Mouse (Mus musculus): ENCODE results near the gene Ankrd53. TPM values are rescaled to one million over a fixed set of nuclear protein-coding genes. Genes with fewer than 3 reads are reported as not detected.
A peak's percentile ranks its signal among the peaks of the same experiment; 100 is the strongest.

Ankrd53 gene
- polyA plus RNA-seq, 1 experiment, result not detected

- Histone ChIP-seq H3K27ac (ENCODE audit: insufficient read depth, low read length) (no peak overlapping the region), H3K4me3 (ENCODE audit: low read depth, low read length) (no peak overlapping the region), H3K4me1 (ENCODE audit: control insufficient read depth, insufficient read depth, low read length) (no peaks in the 10 kb centered on the region), H3K9ac (ENCODE audit: low read depth, poor library complexity, severe bottlenecking) (no peak overlapping the region), H3K27me3 (ENCODE audit: control insufficient read depth, insufficient read depth, low read length, poor library complexity, severe bottlenecking) (no peaks in the 10 kb centered on the region), H3K36me3 (ENCODE audit: control insufficient read depth, insufficient read depth, low read length, poor library complexity, severe bottlenecking) (peaks cover 2% of the 10 kb centered on the region; the same call in 1 of the 2 replicates), H3K9me3 (replicated peaks; ENCODE audit: control insufficient read depth, insufficient read depth, low read length, poor library complexity, severe bottlenecking) (no peaks in the 10 kb centered on the region)
- TF ChIP-seq POLR2A (IDR thresholded peaks at IDR 0.05; ENCODE audit: insufficient read depth, low read length), result no peak
- TF ChIP-seq CTCF (IDR thresholded peaks at IDR 0.05; ENCODE audit: low read depth, low read length), result no peak
- TF ChIP-seq EP300 (IDR thresholded peaks at IDR 0.05; ENCODE audit: insufficient read depth, low read depth, low read length), result no peak
Measured at GRCm38 (mm10) chr6:83802033-83802432, 39.6 kb downstream of the Ankrd53 start.

DNA sequence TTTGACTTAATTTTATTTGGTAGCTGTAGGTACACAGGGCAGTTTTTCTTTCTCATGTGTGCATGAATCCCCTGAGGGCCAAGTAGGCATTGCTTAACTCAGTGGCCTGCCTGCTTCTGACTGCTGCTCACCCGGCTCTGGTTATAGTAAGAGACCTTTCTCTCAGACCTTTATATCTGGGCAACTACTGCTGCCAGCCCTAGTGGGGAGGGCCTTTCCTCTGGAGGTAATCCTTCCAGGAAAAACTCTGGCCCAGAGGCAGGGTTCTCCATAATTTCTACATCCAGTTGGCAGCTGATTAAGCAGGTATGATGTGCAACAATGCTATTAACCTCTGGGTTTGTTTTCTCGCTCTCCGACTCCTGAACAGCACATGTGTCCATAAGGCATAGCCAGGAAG is 40.4 kb downstream of the Ankrd53 start:
- Histone ChIP-seq H3K36me3 (ENCODE audit: control insufficient read depth, insufficient read depth, low read length, poor library complexity, severe bottlenecking) (peaks cover 2% of the 10 kb centered on the region; the same call in 1 of the 2 replicates), H3K9me3 (replicated peaks; ENCODE audit: control insufficient read depth, insufficient read depth, low read length, poor library complexity, severe bottlenecking) (no peaks in the 10 kb centered on the region), H3K4me1 (ENCODE audit: control insufficient read depth, insufficient read depth, low read length) (no peaks in the 10 kb centered on the region), H3K27ac (ENCODE audit: insufficient read depth, low read length) (no peak overlapping the region), H3K4me3 (ENCODE audit: low read depth, low read length) (no peak overlapping the region), H3K9ac (ENCODE audit: low read depth, poor library complexity, severe bottlenecking) (no peak overlapping the region), H3K27me3 (ENCODE audit: control insufficient read depth, insufficient read depth, low read length, poor library complexity, severe bottlenecking) (no peaks in the 10 kb centered on the region)
- TF ChIP-seq EP300 (IDR thresholded peaks at IDR 0.05; ENCODE audit: insufficient read depth, low read depth, low read length), result no peak
- no peak for TF ChIP-seq POLR2A (IDR thresholded peaks at IDR 0.05; ENCODE audit: insufficient read depth, low read length)
- no peak for TF ChIP-seq CTCF (IDR thresholded peaks at IDR 0.05; ENCODE audit: low read depth, low read length)

DNA sequence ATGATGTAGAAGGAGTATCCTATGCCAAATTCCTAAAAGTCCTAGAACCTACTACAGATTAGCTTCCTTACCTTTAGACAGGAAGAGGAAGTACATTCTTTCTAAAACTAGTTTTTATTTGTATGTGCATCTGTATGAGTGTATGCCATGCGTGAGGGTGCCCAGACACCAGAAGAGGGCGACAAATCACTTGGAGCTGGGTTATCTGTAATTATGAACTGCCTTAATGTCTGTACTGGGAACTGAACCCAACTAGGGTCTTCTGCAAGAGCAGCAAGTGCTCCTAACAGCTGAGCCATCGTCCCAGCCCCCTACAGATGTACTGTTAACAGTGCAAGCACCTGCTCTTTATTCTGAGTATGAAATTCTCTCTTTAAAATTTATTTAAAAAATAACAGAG is 53.4 kb downstream of the Ankrd53 start:
- H3K27me3 ChIP-seq (ENCODE audit: control insufficient read depth, insufficient read depth, low read length, poor library complexity, severe bottlenecking), result no peaks in the 10 kb centered on the region
- no peak overlapping the region for H3K27ac ChIP-seq (ENCODE audit: insufficient read depth, low read length)
- H3K4me1 ChIP-seq (ENCODE audit: control insufficient read depth, insufficient read depth, low read length), result no peaks in the 10 kb centered on the region
- H3K4me3 ChIP-seq (ENCODE audit: low read depth, low read length), result no peak overlapping the region
- H3K9me3 ChIP-seq (replicated peaks; ENCODE audit: control insufficient read depth, insufficient read depth, low read length, poor library complexity, severe bottlenecking), result no peaks in the 10 kb centered on the region
- peaks cover 6% of the 10 kb centered on the region for H3K36me3 ChIP-seq (ENCODE audit: control insufficient read depth, insufficient read depth, low read length, poor library complexity, severe bottlenecking)
- TF ChIP-seq CTCF (IDR thresholded peaks at IDR 0.05; ENCODE audit: low read depth, low read length) (peak; percentile 10), POLR2A (IDR thresholded peaks at IDR 0.05; ENCODE audit: insufficient read depth, low read length) (no peak)
- no peak overlapping the region for H3K9ac ChIP-seq (ENCODE audit: low read depth, poor library complexity, severe bottlenecking)

Other genes starting within 250 kb of the Ankrd53 start
- gene Actg2, start 226.4 kb upstream of the Ankrd53 start, polyA plus RNA-seq (2011; ENCODE audit: insufficient read depth, insufficient read length, low read depth, missing spikeins), result 1.9 and 2.1 TPM in 2 replicates
- 8.9 and 10.8 TPM in 2 replicates for gene Stambp, start 189.9 kb upstream of the Ankrd53 start, polyA plus RNA-seq (2011; ENCODE audit: insufficient read depth, insufficient read length, low read depth, missing spikeins)
- not detected in 2 replicates for gene Clec4f, start 106.5 kb upstream of the Ankrd53 start, polyA plus RNA-seq (2011; ENCODE audit: insufficient read depth, insufficient read length, low read depth, missing spikeins)
- not detected in 2 replicates for gene Cd207, start 84.8 kb upstream of the Ankrd53 start, polyA plus RNA-seq (2011; ENCODE audit: insufficient read depth, insufficient read length, low read depth, missing spikeins)
- gene Vax2, start 51.4 kb upstream of the Ankrd53 start, polyA plus RNA-seq (2011; ENCODE audit: insufficient read depth, insufficient read length, low read depth, missing spikeins), result not detected in 2 replicates
- gene Atp6v1b1, start 19.7 kb upstream of the Ankrd53 start, polyA plus RNA-seq (2011; ENCODE audit: insufficient read depth, insufficient read length, low read depth, missing spikeins), result not detected in 2 replicates
- gene Tex261, start 13.2 kb downstream of the Ankrd53 start, polyA plus RNA-seq (2011; ENCODE audit: insufficient read depth, insufficient read length, low read depth, missing spikeins), result 26.2 and 28.9 TPM in 2 replicates
- gene Nagk, start 32.3 kb downstream of the Ankrd53 start, polyA plus RNA-seq (2011; ENCODE audit: insufficient read depth, insufficient read length, low read depth, missing spikeins), result 8.4 and 11.8 TPM in 2 replicates
- gene Paip2b, start 69.1 kb downstream of the Ankrd53 start, polyA plus RNA-seq (2011; ENCODE audit: insufficient read depth, insufficient read length, low read depth, missing spikeins), result 40.9 and 44.2 TPM in 2 replicates
- 162 and 177 TPM in 2 replicates for gene Zfp638, start 104.5 kb downstream of the Ankrd53 start, polyA plus RNA-seq (2011; ENCODE audit: insufficient read depth, insufficient read length, low read depth, missing spikeins)
- gene Dysf, start 245.9 kb downstream of the Ankrd53 start, polyA plus RNA-seq (2011; ENCODE audit: insufficient read depth, insufficient read length, low read depth, missing spikeins), result 15.0 and 18.5 TPM in 2 replicates

All from ES-Bruce4 (cell line).